Mouse (Mus musculus) MEL-GATA-1-ER (cell line): ENCODE data around the gene Dis3l2.

Experiments used
- DNase-seq: peaks from one replicate; pipeline ENCODE4 v3.0.0-alpha.2; 2012; ENCODE audit warnings: low read depth; ENCODE audit errors: extremely low read depth

Dis3l2 gene

DNA sequence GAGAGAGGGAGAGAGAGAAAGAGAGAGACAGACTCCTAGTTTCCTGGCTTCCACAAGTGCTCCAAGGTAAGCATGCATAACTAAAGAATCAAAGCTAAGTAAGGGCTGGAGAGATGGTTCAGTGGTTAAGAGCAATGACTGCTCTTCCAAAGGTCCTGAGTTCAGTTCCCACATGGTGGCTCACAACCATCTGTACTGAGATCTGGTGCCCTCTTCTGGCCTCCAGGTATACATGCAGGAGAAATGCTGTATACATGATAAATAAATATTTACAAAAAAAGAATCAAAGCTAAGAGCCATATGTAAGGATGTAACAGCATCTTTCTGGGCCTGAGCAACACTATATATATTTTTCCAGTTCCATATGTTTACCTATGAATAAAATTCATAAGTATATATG is 357.3 kb downstream of the Dis3l2 start:
- DNase-seq = no peak

DNA sequence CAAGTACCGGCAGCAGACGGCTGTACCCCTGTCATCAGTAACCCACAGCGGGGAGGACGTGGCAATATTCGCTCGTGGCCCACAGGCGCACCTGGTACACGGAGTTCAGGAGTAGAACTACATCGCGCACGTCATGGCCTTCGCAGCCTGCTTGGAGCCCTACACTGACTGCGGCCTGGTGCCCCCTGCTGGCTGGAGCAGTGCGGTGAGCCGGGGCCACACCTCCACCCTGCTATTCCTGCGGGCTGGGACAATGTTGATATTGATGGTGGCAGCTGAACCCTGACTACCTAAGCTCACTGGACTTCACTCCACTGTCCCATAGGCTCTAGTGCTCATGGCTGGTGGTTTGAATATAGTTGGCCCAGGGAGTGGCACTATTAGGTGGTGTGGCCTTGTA is 367.1 kb downstream of the Dis3l2 start:
- no peak for DNase-seq

GRCm38 (mm10) chr1:87073776-87074175 is 370.2 kb downstream of the Dis3l2 start:
- no peak for DNase-seq

- DNase-seq = no peak
These were observed 382.6 kb downstream of the Dis3l2 start for GRCm38 (mm10) chr1:87086196-87086595.

GRCm38 (mm10) chr1:87086964-87087363 is 383.4 kb downstream of the Dis3l2 start:
- no peak for DNase-seq

GRCm38 (mm10) chr1:87089251-87089650 is 385.6 kb downstream of the Dis3l2 start:
- DNase-seq = no peak

DNA sequence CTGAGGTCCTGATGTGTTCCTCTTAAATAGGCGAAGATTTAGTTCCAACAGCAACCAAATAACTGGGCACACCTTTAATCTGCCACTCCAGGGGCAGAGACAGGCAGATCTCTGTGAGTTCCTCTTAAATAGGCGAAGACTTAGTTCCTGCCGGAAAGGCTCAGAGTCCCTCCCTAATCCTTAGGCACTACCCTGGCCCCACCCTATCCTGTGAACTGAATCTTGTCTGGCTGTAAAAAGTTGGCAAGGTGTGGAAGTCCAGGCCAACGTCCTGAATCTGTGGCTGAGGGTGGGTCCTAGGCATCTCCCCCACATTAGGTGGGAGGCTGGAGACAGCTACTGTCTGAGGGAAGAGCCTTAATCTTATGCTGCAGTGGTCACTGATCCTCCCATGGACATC is 386.2 kb downstream of the Dis3l2 start, which contains the start of gene Alppl2:
Gene Alppl2 (minus strand): TSS at position 101 of the 400 bp plus-strand sequence.
- no peak for DNase-seq

DNA sequence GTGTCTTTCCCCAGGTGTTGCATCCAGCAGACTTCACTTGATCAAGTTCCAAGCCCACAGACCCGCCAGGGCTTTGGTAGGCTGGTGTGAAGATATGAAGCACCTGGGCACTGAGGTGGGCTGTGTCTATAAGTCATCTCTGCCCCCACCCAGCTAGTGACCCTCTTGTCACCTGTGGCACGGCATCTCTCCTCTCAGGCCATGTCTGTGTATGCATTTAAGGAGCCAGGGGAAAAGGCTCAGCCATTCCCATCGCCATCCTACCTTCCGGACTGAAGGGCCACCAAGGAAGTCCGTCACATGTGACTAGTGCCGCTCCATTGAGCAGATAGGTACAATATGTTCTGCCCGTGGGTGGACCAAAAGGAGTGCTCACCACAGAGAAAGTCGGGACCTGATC is 392.0 kb downstream of the Dis3l2 start:
- DNase-seq = no peak

DNA sequence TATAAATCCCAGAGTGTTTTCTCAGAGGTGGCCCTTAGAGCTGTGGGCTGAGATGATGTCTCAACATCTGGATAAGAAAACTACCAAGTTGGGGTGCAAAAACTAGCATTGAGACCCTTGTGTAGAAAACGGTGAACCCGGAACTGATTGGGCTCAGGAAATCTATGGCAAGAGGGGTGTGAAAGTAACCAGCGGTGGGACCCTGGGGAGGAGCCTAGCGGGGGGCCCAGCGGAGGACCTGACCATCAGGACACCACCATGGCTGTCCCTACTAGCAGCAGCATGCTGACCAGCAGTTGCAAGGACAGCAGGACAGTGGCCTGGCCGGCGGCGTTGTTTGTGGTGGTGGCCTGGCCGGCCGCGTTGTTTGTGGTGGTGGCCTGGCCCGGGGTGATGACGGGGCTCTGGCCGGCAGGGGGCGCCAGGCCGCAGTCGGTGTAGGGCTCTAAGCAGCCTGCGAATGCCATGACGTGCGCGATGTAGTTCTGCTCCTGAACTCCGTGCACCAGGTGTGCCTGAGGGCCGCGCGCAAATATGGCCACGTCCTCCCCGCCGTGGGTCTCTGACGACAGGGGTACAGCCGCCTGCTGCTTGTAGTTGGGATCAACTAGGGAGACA is 394.9 kb downstream of the Dis3l2 start:
- peak; percentile 27 for DNase-seq
